21 mouse cellular contexts compared by ENCODE assay signal in the genomic region with DNA sequence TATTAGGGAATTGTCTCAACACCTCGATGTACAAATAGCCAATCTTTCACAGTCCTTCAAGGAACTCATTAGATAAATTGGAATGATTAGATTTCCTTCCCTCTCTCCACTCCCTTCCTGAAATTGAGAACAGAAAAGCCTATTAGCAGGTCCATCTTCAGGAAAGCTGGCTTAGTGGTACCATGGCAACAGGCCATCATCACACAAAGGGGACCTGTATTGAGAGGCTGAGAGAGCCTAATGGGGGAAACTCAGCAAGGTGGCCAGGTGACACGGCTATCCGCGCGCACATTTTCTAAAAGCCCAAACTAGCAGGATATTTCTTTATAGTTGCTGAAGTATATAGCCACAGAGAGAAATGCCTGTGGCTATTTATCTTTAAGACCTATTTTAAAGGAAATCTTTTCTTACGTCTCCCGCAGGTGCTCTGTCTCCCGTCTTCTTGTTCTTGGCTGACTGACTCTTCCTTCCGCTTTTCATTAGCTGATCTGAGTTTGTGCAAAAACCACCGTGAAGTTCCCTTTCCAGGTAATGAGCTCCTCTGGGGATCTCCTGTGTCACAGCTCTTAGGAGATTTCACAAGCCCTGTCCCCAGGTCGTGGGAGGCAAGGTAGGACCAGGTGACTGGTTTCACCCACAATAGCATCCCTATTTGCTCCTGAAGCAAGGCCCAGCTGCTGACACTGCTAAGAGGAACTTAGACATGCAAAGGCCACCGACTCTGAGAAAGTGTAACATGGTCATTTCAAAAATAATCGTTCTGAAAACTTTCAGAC. TPM values are rescaled to one million over a fixed set of nuclear protein-coding genes. Genes with fewer than 3 reads are reported as not detected.
DNase-seq lines count a peak whose midpoint lies in the region; ATAC-seq and TF ChIP-seq lines count a peak whose summit lies in the region.
"Had no signal": no experiment of that assay in that cellular context is flagged by ENCODE, and none has a peak within 500 bp of the region (broad histone marks: within the 10 kb centered on the region; RNA-seq: fewer than 3 reads in every experiment).

No protein-coding gene starts in this region.

- TF ChIP-seq EP300 in MEL (IDR thresholded peaks at IDR 0.05; ENCODE audit: low read depth in 1 of 2, low read length in 2 of 2), result no peak
- no peak for TF ChIP-seq EP300 in liver, postnatal 0 days (IDR thresholded peaks at IDR 0.05; ENCODE audit: low read depth)

- no peak overlapping the region for H3K4me3 ChIP-seq in forebrain, embryonic 12.5 days (replicated peaks)
- H3K4me3 ChIP-seq in forebrain, embryonic 15.5 days, result no peak overlapping the region
- no peak overlapping the region for H3K4me3 ChIP-seq in MEL (ENCODE audit: control insufficient read depth in 1 of 2, insufficient read depth in 1 of 2, low read depth in 2 of 2, low read length in 2 of 2)
- no peak overlapping the region for H3K4me3 ChIP-seq in forebrain, embryonic 14.5 days (ENCODE audit: low read depth, low read length)
- H3K4me3 ChIP-seq in midbrain, embryonic 16.5 days (ENCODE audit: low read depth, low read length), result no peak overlapping the region
- H3K4me3 ChIP-seq in liver, postnatal 0 days (ENCODE audit: low read depth, low read length), result no peak overlapping the region
- H3K4me3 ChIP-seq: embryonic facial prominence, embryonic 13.5 days; intestine, embryonic 15.5 days had no signal

- no peaks in the 10 kb centered on the region for H3K9me3 ChIP-seq in forebrain, embryonic 12.5 days
- no peaks in the 10 kb centered on the region for H3K9me3 ChIP-seq in forebrain, embryonic 15.5 days
- no peaks in the 10 kb centered on the region for H3K9me3 ChIP-seq in MEL (replicated peaks; ENCODE audit: insufficient read depth, low read length)
- no peaks in the 10 kb centered on the region for H3K9me3 ChIP-seq in forebrain, embryonic 14.5 days (replicated peaks; ENCODE audit: control insufficient read depth, low read length)
- no peaks in the 10 kb centered on the region for H3K9me3 ChIP-seq in midbrain, embryonic 16.5 days (replicated peaks; ENCODE audit: control insufficient read depth, low read length, poor library complexity, severe bottlenecking)
- H3K9me3 ChIP-seq in liver, postnatal 0 days (ENCODE audit: low read length), result no peaks in the 10 kb centered on the region
- H3K9me3 ChIP-seq: embryonic facial prominence, embryonic 13.5 days; intestine, embryonic 15.5 days had no signal

- WGBS in forebrain, embryonic 12.5 days, result 30% methylated on average over 13 of the region's 13 CpGs
- WGBS in forebrain, embryonic 15.5 days, result 31% methylated on average over 13 of the region's 13 CpGs
- WGBS in forebrain, embryonic 14.5 days, result 29% methylated on average over 13 of the region's 13 CpGs
- WGBS in midbrain, embryonic 16.5 days, result 37% methylated on average over 13 of the region's 13 CpGs
- 62% methylated on average over 13 of the region's 13 CpGs for WGBS in liver, postnatal 0 days (ENCODE audit: insufficient replicate concordance)

- no peaks in the 10 kb centered on the region for H3K27me3 ChIP-seq in forebrain, embryonic 12.5 days
- H3K27me3 ChIP-seq in forebrain, embryonic 15.5 days, result no peaks in the 10 kb centered on the region
- H3K27me3 ChIP-seq in MEL (ENCODE audit: control insufficient read depth in 1 of 2, insufficient read depth in 2 of 2, low read length in 2 of 2), result peaks cover 0 to 1% of the 10 kb centered on the region in 2 experiments; a peak in 1 of 4 replicates
- no peaks in the 10 kb centered on the region for H3K27me3 ChIP-seq in forebrain, embryonic 14.5 days (replicated peaks; ENCODE audit: control insufficient read depth, insufficient read depth, low read length)
- no peaks in the 10 kb centered on the region for H3K27me3 ChIP-seq in midbrain, embryonic 16.5 days (ENCODE audit: control insufficient read depth, insufficient read depth, low read depth, low read length)
- no peaks in the 10 kb centered on the region for H3K27me3 ChIP-seq in liver, postnatal 0 days (ENCODE audit: insufficient read depth, low read length)
- H3K27me3 ChIP-seq: embryonic facial prominence, embryonic 13.5 days; intestine, embryonic 15.5 days had no signal

- H3K36me3 ChIP-seq in forebrain, embryonic 12.5 days (replicated peaks), result no peaks in the 10 kb centered on the region
- H3K36me3 ChIP-seq in forebrain, embryonic 15.5 days, result no peaks in the 10 kb centered on the region
- H3K36me3 ChIP-seq in MEL (ENCODE audit: control insufficient read depth in 1 of 2, insufficient read depth in 2 of 2, low read length in 2 of 2), result peaks cover 0 to 8% of the 10 kb centered on the region in 2 experiments; a peak in 2 of 4 replicates
- H3K36me3 ChIP-seq in forebrain, embryonic 14.5 days (ENCODE audit: control insufficient read depth, insufficient read depth, low read length), result no peaks in the 10 kb centered on the region
- H3K36me3 ChIP-seq in midbrain, embryonic 16.5 days (ENCODE audit: control insufficient read depth, insufficient read depth, low read length), result no peaks in the 10 kb centered on the region
- no peaks in the 10 kb centered on the region for H3K36me3 ChIP-seq in liver, postnatal 0 days (replicated peaks; ENCODE audit: insufficient read depth, low read length)
- H3K36me3 ChIP-seq: embryonic facial prominence, embryonic 13.5 days; G1E; intestine, embryonic 15.5 days had no signal

- H3K9ac ChIP-seq in forebrain, embryonic 12.5 days, result no peak overlapping the region
- no peak overlapping the region for H3K9ac ChIP-seq in forebrain, embryonic 15.5 days (replicated peaks)
- no peak overlapping the region for H3K9ac ChIP-seq in MEL (ENCODE audit: control insufficient read depth, low read depth, low read length, poor library complexity, severe bottlenecking)
- H3K9ac ChIP-seq in forebrain, embryonic 14.5 days (ENCODE audit: low read length), result no peak overlapping the region
- no peak overlapping the region for H3K9ac ChIP-seq in midbrain, embryonic 16.5 days (ENCODE audit: low read depth, low read length)
- no peak overlapping the region for H3K9ac ChIP-seq in liver, postnatal 0 days (replicated peaks)
- H3K9ac ChIP-seq: embryonic facial prominence, embryonic 13.5 days; intestine, embryonic 15.5 days had no signal

- H3K79me2 ChIP-seq in MEL (ENCODE audit: control insufficient read depth, insufficient read depth, low read length, poor library complexity), result no peaks in the 10 kb centered on the region

- no peak for TF ChIP-seq RAD21 in MEL (IDR thresholded peaks at IDR 0.05; ENCODE audit: low read depth, low read length)

- DNase-seq in MEL (ENCODE audit: low read depth, low spot score), result peak; percentile 47
- DNase-seq in forebrain, embryonic 14.5 days (ENCODE audit: low spot score), result peak; percentile 66
- no peak for DNase-seq in adipocyte (ENCODE audit: low spot score)
- no peak for DNase-seq in liver, postnatal 0 days
- DNase-seq in adrenal gland, postnatal 25 days, result no peak
- DNase-seq: adrenal gland, adult 8-10 months; cerebellum, postnatal 10 days; gastrocnemius, postnatal 36 days; kidney, postnatal 10 days; layer of hippocampus, adult 9-11 months; thymus, adult 2 months had no signal

- no peak overlapping the region for H3K27ac ChIP-seq in forebrain, embryonic 12.5 days
- H3K27ac ChIP-seq in forebrain, embryonic 15.5 days (replicated peaks), result no peak overlapping the region
- H3K27ac ChIP-seq in MEL (ENCODE audit: control insufficient read depth, low read depth, low read length), result no peak overlapping the region
- H3K27ac ChIP-seq in forebrain, embryonic 14.5 days (ENCODE audit: low read depth, low read length), result no peak overlapping the region
- peak overlapping the region; percentile 0; the same call in 1 of the 2 replicates for H3K27ac ChIP-seq in midbrain, embryonic 16.5 days (ENCODE audit: low read length)
- H3K27ac ChIP-seq in liver, postnatal 0 days (ENCODE audit: low read depth), result no peak overlapping the region
- H3K27ac ChIP-seq: embryonic facial prominence, embryonic 13.5 days; intestine, embryonic 15.5 days had no signal

- TF ChIP-seq POLR2A in MEL (IDR thresholded peaks at IDR 0.05; ENCODE audit: control insufficient read depth in 1 of 2, insufficient read depth in 1 of 2, low read depth in 1 of 2, low read length in 2 of 2, poor library complexity in 1 of 2), result no peak

- TF ChIP-seq CTCF in MEL (IDR thresholded peaks at IDR 0.05 in 2 of 3, conservative IDR thresholded peaks at IDR 0.05 in 1 of 3; ENCODE audit: control insufficient read depth in 1 of 3, insufficient read depth in 1 of 3, low read depth in 2 of 3, low read length in 3 of 3, poor library complexity in 1 of 3, severe bottlenecking in 1 of 3), result no peak
- TF ChIP-seq CTCF in liver, postnatal 0 days (IDR thresholded peaks at IDR 0.05; ENCODE audit: low read depth), result no peak

- H3K4me1 ChIP-seq in forebrain, embryonic 12.5 days, result no peaks in the 10 kb centered on the region
- H3K4me1 ChIP-seq in forebrain, embryonic 15.5 days, result no peaks in the 10 kb centered on the region
- H3K4me1 ChIP-seq in MEL (ENCODE audit: control insufficient read depth in 1 of 2, insufficient read depth in 2 of 2, low read length in 2 of 2), result peaks cover 0 to 2% of the 10 kb centered on the region in 2 experiments; a peak in 1 of 4 replicates
- no peaks in the 10 kb centered on the region for H3K4me1 ChIP-seq in forebrain, embryonic 14.5 days (ENCODE audit: control insufficient read depth, insufficient read depth, low read length)
- peaks cover 6% of the 10 kb centered on the region for H3K4me1 ChIP-seq in midbrain, embryonic 16.5 days (ENCODE audit: control insufficient read depth, insufficient read depth, low read length)
- H3K4me1 ChIP-seq in liver, postnatal 0 days (ENCODE audit: insufficient read depth), result no peaks in the 10 kb centered on the region
- H3K4me1 ChIP-seq: embryonic facial prominence, embryonic 13.5 days; intestine, embryonic 15.5 days had no signal

- ATAC-seq in forebrain, embryonic 12.5 days (ENCODE audit: low FRiP score), result peak; percentile 58; the same call in 1 of the 2 replicates
- no peak for ATAC-seq in forebrain, embryonic 15.5 days (replicated peaks)
- ATAC-seq in forebrain, embryonic 14.5 days, result peak; percentile 74
- ATAC-seq in midbrain, embryonic 16.5 days, result peak; percentile 85
- ATAC-seq in liver, postnatal 0 days, result no peak
- ATAC-seq: intestine, embryonic 15.5 days had no signal

- H3K4me2 ChIP-seq in forebrain, embryonic 12.5 days, result no peak overlapping the region
- no peak overlapping the region for H3K4me2 ChIP-seq in forebrain, embryonic 15.5 days (replicated peaks)
- H3K4me2 ChIP-seq in forebrain, embryonic 14.5 days (ENCODE audit: low read length), result no peak overlapping the region
- H3K4me2 ChIP-seq in midbrain, embryonic 16.5 days (ENCODE audit: low read length), result peak overlapping the region; percentile 13; the same call in 1 of the 2 replicates
- no peak overlapping the region for H3K4me2 ChIP-seq in liver, postnatal 0 days (ENCODE audit: low read depth, low read length)
- H3K4me2 ChIP-seq: embryonic facial prominence, embryonic 13.5 days; intestine, embryonic 15.5 days; liver, embryonic 11.5 days had no signal

RNA-seq across cellular contexts. Expression of gene Mlip, which starts 46.3 kb away (rescaled TPM):
- 0.36 TPM in 1 of 2 replicates, not detected in the other for polyA plus RNA-seq in forebrain, embryonic 12.5 days (2016; fragmentation: Nextera tagmentation; extraction: Ambion mirVana)
- 3.7 and 5.5 TPM in 2 replicates for polyA plus RNA-seq in forebrain, embryonic 15.5 days (2015; fragmentation: Nextera tagmentation; extraction: Ambion mirVana)
- total RNA-seq in MEL (2012; rRNA removed), result 0.04 TPM in 1 of 2 replicates, not detected in the other
- polyA plus RNA-seq in MEL (2012; ENCODE audit: insufficient read depth in 1 of 2, insufficient read length in 2 of 2, low read depth in 1 of 2, low replicate concordance in 2 of 2, missing spikeins in 1 of 2), result not detected
- 1.3 and 2.0 TPM in 2 replicates for polyA plus RNA-seq in forebrain, embryonic 14.5 days (2014; fragmentation: Nextera tagmentation; extraction: Ambion mirVana)
- polyA plus RNA-seq in midbrain, embryonic 16.5 days (2015; fragmentation: Nextera tagmentation; extraction: Ambion mirVana), result 0.97 and 1.8 TPM in 2 replicates
- 0.43 TPM in 1 of 2 replicates, not detected in the other for polyA plus RNA-seq in liver, postnatal 0 days (2015; fragmentation: Nextera tagmentation; extraction: Ambion mirVana)
- 1.0 TPM in 1 of 2 replicates, not detected in the other for total RNA-seq in adrenal gland, postnatal 25 days (2021)
- total RNA-seq: hematopoietic stem cell, adult 5-6 weeks; megakaryocyte-erythroid progenitor cell, adult 5-6 weeks had no signal
- polyA plus RNA-seq: G1E; neural tube, embryonic 11.5 days had no signal

Comparison
In these comparisons a context has a peak if more than half of its experiments do, and no peak if none do; other contexts are left out.
1. ATAC-seq: peak in forebrain, embryonic 12.5 days (single experiment), forebrain, embryonic 14.5 days (single experiment) and midbrain, embryonic 16.5 days (single experiment); none in forebrain, embryonic 15.5 days (single experiment) and liver, postnatal 0 days (single experiment).
2. DNase-seq: peak in MEL (single experiment) and forebrain, embryonic 14.5 days (single experiment); none in adipocyte (single experiment), liver, postnatal 0 days (single experiment) and adrenal gland, postnatal 25 days (single experiment).